Mouse (Mus musculus): ENCODE data around the gene Pcbd1. TPM values are rescaled to one million over a fixed set of nuclear protein-coding genes. Genes with fewer than 3 reads are reported as not detected.

Pcbd1 gene
- polyA plus RNA-seq, 1 experiment from 2014 or later: 137 TPM

Small RNAs within 50 kb of the gene (microRNA-seq; reads per million reads assigned to microRNA genes)
- gene Gm44308 (ENCODE audit: borderline number of aligned reads): not detected

Other genes with a start within 250 kb of the Pcbd1 start
- gene Sgpl1, start 58.4 kb downstream of the Pcbd1 start, polyA plus RNA-seq (2014; fragmentation: Nextera tagmentation; extraction: Ambion mirVana): 32.0 and 32.1 TPM in 2 replicates
- gene Tbata, start 82.6 kb downstream of the Pcbd1 start, polyA plus RNA-seq (2014; fragmentation: Nextera tagmentation; extraction: Ambion mirVana): not detected in 2 replicates
- gene Adamts14, start 184.1 kb downstream of the Pcbd1 start, polyA plus RNA-seq (2014; fragmentation: Nextera tagmentation; extraction: Ambion mirVana): 0.48 and 0.92 TPM in 2 replicates
- 0.06 and 0.19 TPM in 2 replicates for gene Prf1, start 208.5 kb downstream of the Pcbd1 start, polyA plus RNA-seq (2014; fragmentation: Nextera tagmentation; extraction: Ambion mirVana)

All from liver, embryonic 11.5 days (tissue).